1 mouse cellular context compared by ENCODE assay signal in genomic region chr12:87415358-87415757, GRCm38 (mm10).
TF ChIP-seq lines count a peak whose summit lies in the region.

No protein-coding gene starts in this region.

TF ChIP-seq in MEL, 35 proteins besides CTCF, POLR2A, EP300 and RAD21:
- TF ChIP-seq ETS1 (IDR thresholded peaks at IDR 0.05; ENCODE audit: low read depth, low read length) (0 out of 2 replicates have a peak, but pooled peaks have one; percentile 8), SIN3A (IDR thresholded peaks at IDR 0.05; ENCODE audit: low read length) (peak; percentile 12; the same call in 1 of the 2 replicates), ZNF384 (IDR thresholded peaks at IDR 0.05; ENCODE audit: low read depth, low read length) (peak; percentile 96), CHD2 (IDR thresholded peaks at IDR 0.05; ENCODE audit: low read length) (no peak), MEF2A (IDR thresholded peaks at IDR 0.05; ENCODE audit: extremely low read depth, insufficient replicate concordance, low read depth, low read length, poor library complexity, severe bottlenecking) (peak; percentile 74; the same call in 1 of the 2 replicates)
